Mouse (Mus musculus) MEL (cell line): ENCODE results near the gene Vnn1. TPM values are rescaled to one million over a fixed set of nuclear protein-coding genes. Genes with fewer than 3 reads are reported as not detected.

ENCODE experiments used
- DNase-seq: peaks from one replicate; pipeline ENCODE4 v3.0.0; 2011; ENCODE audit warnings: low read depth, low spot score
- H3K27ac ChIP-seq: 2 replicates; pipeline ENCODE4 v1.5.1; 2012; ENCODE audit warnings: low read depth, mild to moderate bottlenecking, control low read depth, low read length, moderate library complexity; ENCODE audit not compliant: control insufficient read depth
- H3K27me3 ChIP-seq, 2 experiments: fragments of 150-350 bp in 1 of 2; sonication (generic) in 1 of 2; 2 replicates each; pipeline ENCODE4 v1.6.1; 2012; ENCODE audit warnings: low read length in 2 of 2, mild to moderate bottlenecking in 2 of 2, improper control_type of control experiment in 1 of 2, moderate library complexity in 1 of 2; ENCODE audit not compliant: insufficient read depth in 2 of 2, control insufficient read depth in 1 of 2
- H3K36me3 ChIP-seq, 2 experiments: 2 replicates each; pipeline ENCODE4 v1.6.1; 2012 to 2014; ENCODE audit warnings: low read length in 2 of 2, improper control_type of control experiment in 1 of 2, inconsistent platforms in 1 of 2, mild to moderate bottlenecking in 1 of 2; ENCODE audit not compliant: insufficient read depth in 2 of 2, control insufficient read depth in 1 of 2
- H3K4me1 ChIP-seq, 2 experiments: fragments of 150-350 bp in 1 of 2; sonication (generic) in 1 of 2; 2 replicates each; pipeline ENCODE4 v1.6.1; 2012; ENCODE audit warnings: low read length in 2 of 2, improper control_type of control experiment in 1 of 2, mild to moderate bottlenecking in 1 of 2; ENCODE audit not compliant: insufficient read depth in 2 of 2, control insufficient read depth in 1 of 2
- H3K4me3 ChIP-seq, 2 experiments: fragments of 150-350 bp in 1 of 2; sonication (generic) in 1 of 2; 2 replicates each; pipeline ENCODE4 v1.5.1; 2012; ENCODE audit warnings: low read depth in 2 of 2, low read length in 2 of 2, mild to moderate bottlenecking in 2 of 2, moderate library complexity in 2 of 2, control low read depth in 1 of 2, improper control_type of control experiment in 1 of 2; ENCODE audit not compliant: control insufficient read depth in 1 of 2, insufficient read depth in 1 of 2
- H3K79me2 ChIP-seq: 2 replicates; pipeline ENCODE4 v1.6.1; 2012; ENCODE audit warnings: mild to moderate bottlenecking, low read length, moderate library complexity; ENCODE audit not compliant: control insufficient read depth, poor library complexity, insufficient read depth
- H3K9ac ChIP-seq: 2 replicates; pipeline ENCODE4 v1.6.1; 2012; ENCODE audit warnings: low read depth, mild to moderate bottlenecking, control low read depth, low read length, moderate library complexity; ENCODE audit not compliant: control insufficient read depth, poor library complexity, severe bottlenecking
- H3K9me3 ChIP-seq: fragments of 150-350 bp; sonication (generic); replicated peaks from 2 replicates; pipeline ENCODE4 v1.6.1; 2012; ENCODE audit warnings: mild to moderate bottlenecking, low read length, improper control_type of control experiment, moderate library complexity; ENCODE audit not compliant: insufficient read depth
- BHLHE40 ChIP-seq: IDR thresholded peaks from 2 replicates; pipeline ENCODE4 v1.6.1; 2012; ENCODE audit warnings: low read depth, mild to moderate bottlenecking, inconsistent platforms, low read length, improper control_type of control experiment, borderline replicate concordance
- CTCF ChIP-seq, 3 experiments: IDR thresholded peaks in 2 of 3; conservative IDR thresholded peaks in 1 of 3; 2 replicates each; pipeline ENCODE4 v1.5.1; 2011 to 2012; ENCODE audit warnings: low read length in 3 of 3, low read depth in 2 of 3, mild to moderate bottlenecking in 2 of 3, improper control_type of control experiment in 1 of 3, inconsistent platforms in 1 of 3, mixed read lengths in 1 of 3, moderate library complexity in 1 of 3; ENCODE audit not compliant: control insufficient read depth in 1 of 3, insufficient read depth in 1 of 3, poor library complexity in 1 of 3, severe bottlenecking in 1 of 3
- ELF1 ChIP-seq: IDR thresholded peaks from 2 replicates; pipeline ENCODE4 v1.6.1; 2014; ENCODE audit warnings: low read depth, mild to moderate bottlenecking, inconsistent platforms, low read length, improper control_type of control experiment, moderate library complexity
- EP300 ChIP-seq, 2 experiments: IDR thresholded peaks; 2 replicates each; pipeline ENCODE4 v1.6.1; 2011; ENCODE audit warnings: improper control_type of control experiment in 2 of 2, low read length in 2 of 2, low read depth in 1 of 2, mild to moderate bottlenecking in 1 of 2
- ETS1 ChIP-seq: IDR thresholded peaks from 2 replicates; pipeline ENCODE4 v1.6.1; 2012; ENCODE audit warnings: low read depth, mild to moderate bottlenecking, inconsistent platforms, low read length, improper control_type of control experiment, moderate library complexity
- GATA1 ChIP-seq: IDR thresholded peaks from 2 replicates; pipeline ENCODE4 v1.6.1; 2011; ENCODE audit warnings: low read depth, low read length, improper control_type of control experiment
- HCFC1 ChIP-seq: IDR thresholded peaks from 2 replicates; pipeline ENCODE4 v1.6.1; 2012; ENCODE audit warnings: low read depth, mild to moderate bottlenecking, inconsistent platforms, low read length, improper control_type of control experiment, moderate library complexity
- MAFK ChIP-seq: IDR thresholded peaks from 2 replicates; pipeline ENCODE4 v1.6.1; 2011; ENCODE audit warnings: low read depth, mild to moderate bottlenecking, low read length, improper control_type of control experiment, borderline replicate concordance
- MEF2A ChIP-seq: IDR thresholded peaks from 2 replicates; pipeline ENCODE4 v1.6.1; 2014; ENCODE audit warnings: low read depth, mild to moderate bottlenecking, inconsistent platforms, low read length, improper control_type of control experiment; ENCODE audit not compliant: poor library complexity, insufficient replicate concordance, severe bottlenecking; ENCODE audit errors: extremely low read depth
- POLR2AphosphoS5 ChIP-seq: IDR thresholded peaks from 2 replicates; pipeline ENCODE4 v1.6.1; 2012; ENCODE audit warnings: low read depth, borderline replicate concordance, mild to moderate bottlenecking, inconsistent platforms, low read length, moderate library complexity, mixed read lengths
- SMC3 ChIP-seq: IDR thresholded peaks from 2 replicates; pipeline ENCODE4 v1.6.1; 2011; ENCODE audit warnings: low read depth, low read length, improper control_type of control experiment
- TBP ChIP-seq: IDR thresholded peaks from 2 replicates; pipeline ENCODE4 v1.8.0; 2011; ENCODE audit warnings: low read depth, low read length, improper control_type of control experiment
- UBTF ChIP-seq: IDR thresholded peaks from 2 replicates; pipeline ENCODE4 v1.6.1; 2012; ENCODE audit warnings: low read depth, mild to moderate bottlenecking, inconsistent platforms, low read length, improper control_type of control experiment, moderate library complexity, borderline replicate concordance; ENCODE audit not compliant: insufficient read depth
- ZKSCAN1 ChIP-seq: IDR thresholded peaks from 2 replicates; pipeline ENCODE4 v1.6.1; 2012; ENCODE audit warnings: low read depth, mild to moderate bottlenecking, inconsistent platforms, low read length, improper control_type of control experiment, moderate library complexity
- ZMIZ1 ChIP-seq: IDR thresholded peaks from 2 replicates; pipeline ENCODE4 v1.6.1; 2012; ENCODE audit warnings: low read depth, mild to moderate bottlenecking, inconsistent platforms, low read length, improper control_type of control experiment, moderate library complexity
- polyA plus RNA-seq, 2 experiments: library from polyadenylated mRNA; stranded (reverse) in 1 of 2; unstranded in 1 of 2; fragments of >175 nt in 1 of 2; fragments of >200 nt in 1 of 2; gene quantifications; 2 replicates each; pipeline versions ENCODE4 v1.2.1 to v1.2.4; 2012; ENCODE audit warnings: low replicate concordance in 2 of 2, low read depth in 1 of 2; ENCODE audit not compliant: insufficient read length in 2 of 2, insufficient read depth in 1 of 2, missing spikeins in 1 of 2
- total RNA-seq: library from RNA; depleted of rRNA; stranded (reverse); fragments of 300-350 nt; gene quantifications from 2 replicates; pipeline ENCODE4 v1.2.3, GENCODE M21; 2012

Vnn1 gene
- total and polyA plus RNA-seq, 3 experiments = not detected

DNA sequence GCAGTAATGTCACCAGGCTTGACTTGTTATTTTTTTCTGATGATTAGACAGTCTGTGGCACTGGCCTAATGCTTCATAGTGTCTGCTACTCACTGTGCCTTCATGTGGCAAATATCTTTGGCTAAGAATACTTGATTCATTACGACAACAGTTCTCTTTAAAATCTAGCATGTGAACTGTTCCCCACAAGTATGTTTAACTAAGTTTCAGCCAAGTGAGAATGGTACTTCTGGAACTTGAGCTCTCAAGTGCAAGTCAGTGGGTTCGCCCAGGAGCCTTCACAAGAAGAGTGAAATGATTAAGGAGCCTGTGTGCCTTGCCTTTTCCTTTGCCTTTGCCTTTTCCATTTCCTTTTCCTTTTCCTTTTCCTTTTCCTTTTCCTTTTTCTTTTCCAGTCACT, 42.4 kb upstream of the Vnn1 start:
- H3K79me2 ChIP-seq = no peaks in the 10 kb centered on the region
- no peak overlapping the region for H3K9ac ChIP-seq
- no peaks in the 10 kb centered on the region for H3K36me3 ChIP-seq
- no peaks in the 10 kb centered on the region for H3K27me3 ChIP-seq
- no peaks in the 10 kb centered on the region for H3K9me3 ChIP-seq
- no peak for DNase-seq
- H3K27ac ChIP-seq = no peak overlapping the region
- no peaks in the 10 kb centered on the region for H3K4me1 ChIP-seq
- H3K4me3 ChIP-seq = no peak overlapping the region
- TF ChIP-seq EP300 (IDR thresholded peaks at IDR 0.05; ENCODE audit: low read depth in 1 of 2, low read length in 2 of 2) (no peak), ZMIZ1 (no peak), MAFK (no peak), GATA1 (no peak), ELF1 (no peak), HCFC1 (no peak), TBP (no peak), CTCF (IDR thresholded peaks at IDR 0.05 in 2 of 3, conservative IDR thresholded peaks at IDR 0.05 in 1 of 3; ENCODE audit: control insufficient read depth in 1 of 3, insufficient read depth in 1 of 3, low read depth in 2 of 3, low read length in 3 of 3, poor library complexity in 1 of 3, severe bottlenecking in 1 of 3) (no peak), BHLHE40 (no peak), ZKSCAN1 (no peak), POLR2AphosphoS5 (no peak), ETS1 (no peak), MEF2A (no peak)

DNA sequence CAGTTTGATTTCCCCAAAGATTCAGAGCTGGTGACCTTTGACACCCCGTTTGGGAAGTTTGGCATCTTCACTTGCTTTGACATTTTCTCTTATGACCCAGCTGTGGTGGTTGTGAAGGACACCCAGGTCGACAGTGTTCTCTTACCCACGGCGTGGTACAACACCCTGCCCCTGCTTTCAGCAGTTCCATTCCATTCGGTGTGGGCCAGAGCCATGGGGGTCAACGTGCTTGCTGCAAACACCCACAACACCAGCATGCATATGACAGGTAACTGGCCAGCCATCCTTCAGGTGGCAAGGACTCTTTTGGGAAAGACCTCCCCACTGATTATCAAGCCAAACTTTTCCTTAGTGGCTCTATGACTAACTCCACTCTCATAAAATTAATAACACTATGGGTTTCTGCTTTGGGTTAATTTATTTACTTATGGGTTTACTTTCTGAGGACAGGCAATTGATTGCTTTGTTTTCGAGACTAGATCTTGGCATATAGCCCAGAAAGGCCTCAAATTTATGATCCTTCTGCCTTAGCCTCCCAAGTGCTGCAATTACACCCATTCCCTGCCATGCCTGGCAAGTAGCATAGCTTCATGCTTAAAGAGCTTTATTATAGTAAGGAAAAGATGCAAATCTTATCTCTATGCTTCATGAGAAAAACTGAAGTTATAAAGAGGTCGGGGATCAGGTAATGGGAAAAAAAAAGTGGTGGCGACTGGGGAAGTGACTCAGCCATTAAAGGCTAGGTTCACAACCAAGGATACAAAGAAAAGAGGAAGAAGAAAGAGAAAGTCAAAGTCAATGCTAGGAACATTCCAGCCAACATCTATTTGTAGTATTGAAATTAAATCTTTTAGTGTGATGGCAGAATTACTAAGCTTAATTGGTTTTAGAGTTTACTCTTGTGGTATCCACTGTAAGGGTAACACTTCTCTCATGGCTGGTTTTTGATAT, 29.9 kb upstream of the Vnn1 start:
- H3K9me3 ChIP-seq = no peaks in the 10 kb centered on the region
- TF ChIP-seq UBTF (no peak), ZMIZ1 (no peak), BHLHE40 (no peak), SMC3 (no peak)
- no peaks in the 10 kb centered on the region for H3K79me2 ChIP-seq
- H3K27me3 ChIP-seq = no peaks in the 10 kb centered on the region
- no peak overlapping the region for H3K9ac ChIP-seq
- DNase-seq = peak; percentile 10
- H3K4me1 ChIP-seq = no peaks in the 10 kb centered on the region
- H3K4me3 ChIP-seq = no peak overlapping the region
- H3K36me3 ChIP-seq = no peaks in the 10 kb centered on the region
- no peak overlapping the region for H3K27ac ChIP-seq
